Mouse (Mus musculus): ENCODE results near the gene H2al2a.

H2al2a gene

DNA sequence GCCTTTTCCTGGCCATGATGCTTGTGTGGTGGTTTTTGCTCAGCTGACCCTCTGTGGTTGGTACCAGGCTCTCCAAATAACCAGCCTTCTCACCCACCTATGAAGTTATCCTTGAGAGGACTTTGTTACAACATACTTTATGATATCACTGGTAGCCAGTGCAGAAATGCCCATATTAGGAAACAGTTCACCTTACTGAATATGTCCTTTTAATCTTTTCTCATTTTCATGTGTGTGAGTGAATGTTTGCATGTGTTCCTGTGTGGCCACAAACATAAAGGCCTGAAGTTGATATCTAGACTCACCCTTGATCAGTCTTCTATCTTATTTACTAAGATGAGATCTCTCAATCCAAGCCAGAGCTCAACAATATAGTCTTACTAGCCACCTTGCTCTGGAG, at the start of gene H2al2a:
H2al2a (minus strand) TSS at position 101 of the 400 bp plus-strand sequence.
- no peak for DNase-seq

DNA sequence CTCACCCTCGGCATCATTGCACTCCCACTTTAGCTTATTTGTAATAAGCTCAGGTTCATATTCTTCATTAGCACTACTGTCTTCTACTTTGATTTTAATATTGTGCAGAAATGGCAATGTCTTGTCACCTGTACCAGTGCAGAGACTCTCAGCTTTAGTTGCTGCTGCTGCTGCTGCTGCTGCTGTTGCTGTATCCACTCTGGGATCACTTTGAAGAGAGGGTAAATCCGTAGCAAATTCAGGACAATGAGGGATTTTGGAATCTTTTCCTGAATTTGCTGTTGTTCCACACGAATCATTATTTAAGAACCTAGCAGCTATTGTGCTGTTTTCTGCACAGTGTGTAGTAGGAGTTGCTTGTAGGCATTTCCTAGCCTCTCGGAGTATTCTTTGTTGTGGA, 49.4 kb upstream of the H2al2a start:
- no peak for DNase-seq

GRCm38 (mm10) chr2:18045781-18046181, 49.0 kb upstream of the H2al2a start:
- DNase-seq = no peak

DNA sequence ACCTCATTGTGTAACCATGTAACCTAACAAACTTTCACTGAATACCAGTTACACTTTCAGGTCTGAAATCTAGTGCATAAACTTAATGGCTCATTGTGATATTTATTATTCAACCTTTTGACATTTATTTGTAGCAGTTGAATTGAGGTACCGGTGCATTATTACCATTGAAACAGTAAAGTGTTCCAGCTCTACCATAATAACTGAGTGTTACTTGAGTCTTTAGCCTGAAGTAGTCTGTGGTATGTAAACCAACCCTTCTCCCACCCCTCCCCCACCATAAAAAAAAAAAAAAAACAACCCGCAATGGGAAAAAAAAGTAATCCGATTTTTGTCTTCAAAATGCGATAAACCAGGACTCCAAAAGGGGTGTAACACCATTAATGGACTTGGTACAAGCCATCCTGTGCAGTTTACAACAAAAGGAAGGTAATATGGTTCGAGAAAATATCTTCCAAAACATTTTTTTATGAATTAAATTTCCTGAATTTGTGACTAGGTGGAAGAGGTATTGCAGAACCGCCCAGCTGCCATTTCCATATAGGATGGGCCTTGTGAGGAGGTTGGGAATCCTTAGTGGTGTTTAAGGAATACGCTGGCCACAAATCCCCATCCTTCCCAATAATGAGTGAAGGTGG, 48.5 kb upstream of the H2al2a start:
- DNase-seq = no peak

DNA sequence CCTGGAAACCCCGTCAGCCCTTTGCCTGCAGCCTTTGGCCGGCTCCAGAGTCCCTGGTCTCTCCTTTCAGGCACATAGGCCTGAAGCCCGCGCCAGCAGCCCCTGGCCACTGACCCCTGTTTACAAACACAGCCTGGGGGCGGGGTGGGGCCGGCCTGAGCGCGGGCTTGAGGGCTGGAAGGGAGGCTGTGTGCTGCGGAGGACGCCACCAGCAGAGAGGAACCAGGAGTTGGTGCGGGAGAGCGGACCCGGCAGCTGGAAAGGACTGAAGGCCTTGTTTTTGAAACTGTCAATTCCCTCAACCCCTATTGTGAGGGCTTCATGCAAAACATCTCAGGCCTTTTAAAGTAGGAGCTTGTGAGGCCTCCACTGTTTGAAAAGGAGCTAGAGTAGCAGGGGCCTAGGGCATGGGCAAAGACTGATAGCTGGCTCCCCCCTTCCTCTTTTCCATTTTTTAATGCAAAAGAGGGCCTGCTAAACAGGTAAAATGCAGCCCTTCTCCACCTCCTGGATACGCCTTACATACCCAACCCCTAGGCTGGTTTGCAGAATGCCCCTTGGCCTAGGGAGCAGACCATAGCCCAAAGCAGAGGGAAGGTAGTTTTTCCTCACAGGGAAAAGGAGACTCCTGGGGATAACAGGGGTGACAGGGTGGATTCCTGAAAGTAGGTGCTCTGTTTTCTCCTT, 44.6 kb upstream of the H2al2a start:
- DNase-seq = peak; percentile 51

DNA sequence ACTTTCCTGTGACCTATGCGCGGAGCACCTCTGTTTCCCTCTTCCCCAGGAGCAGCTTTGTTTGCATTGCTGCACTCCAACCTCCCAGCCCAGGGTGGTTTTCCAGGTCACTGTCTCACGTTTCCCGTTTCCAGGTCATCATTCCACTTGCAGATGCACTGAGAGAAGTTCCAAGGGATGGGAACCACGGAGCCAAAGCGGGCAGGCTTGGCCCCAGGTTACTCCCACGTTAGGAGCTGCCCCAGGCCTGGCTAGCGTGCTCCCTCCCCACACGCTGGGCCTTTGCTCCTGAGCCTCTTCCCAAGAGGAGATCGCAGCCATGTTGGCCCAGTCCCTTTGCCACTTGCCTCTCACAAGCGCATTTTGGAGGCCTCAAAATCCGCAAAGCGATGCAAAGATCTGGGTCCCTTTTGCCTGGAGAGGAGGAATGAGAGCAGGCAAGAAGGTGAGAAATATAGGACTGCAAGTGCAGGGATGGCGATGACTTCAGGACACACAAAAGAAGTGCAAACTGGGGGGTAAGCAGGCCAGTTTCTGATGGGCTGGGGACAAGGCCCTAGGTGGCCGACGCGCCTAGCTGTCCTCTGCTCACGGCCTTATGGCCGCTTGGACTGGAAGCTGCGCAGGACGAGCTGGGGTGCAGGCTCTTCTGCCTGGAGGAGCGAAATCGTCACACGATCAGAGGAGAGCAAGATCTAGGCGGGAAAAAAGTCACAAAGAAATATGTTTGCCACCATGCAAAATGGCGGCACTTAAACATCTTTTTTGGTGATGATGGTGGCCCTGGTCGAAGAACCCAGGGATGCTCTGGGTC, 43.8 kb upstream of the H2al2a start:
- DNase-seq = no peak

- DNase-seq = no peak
These were observed 43.0 kb upstream of the H2al2a start for GRCm38 (mm10) chr2:18039566-18040290.

GRCm38 (mm10) chr2:18038895-18039371, 42.2 kb upstream of the H2al2a start:
- no peak for DNase-seq

DNA sequence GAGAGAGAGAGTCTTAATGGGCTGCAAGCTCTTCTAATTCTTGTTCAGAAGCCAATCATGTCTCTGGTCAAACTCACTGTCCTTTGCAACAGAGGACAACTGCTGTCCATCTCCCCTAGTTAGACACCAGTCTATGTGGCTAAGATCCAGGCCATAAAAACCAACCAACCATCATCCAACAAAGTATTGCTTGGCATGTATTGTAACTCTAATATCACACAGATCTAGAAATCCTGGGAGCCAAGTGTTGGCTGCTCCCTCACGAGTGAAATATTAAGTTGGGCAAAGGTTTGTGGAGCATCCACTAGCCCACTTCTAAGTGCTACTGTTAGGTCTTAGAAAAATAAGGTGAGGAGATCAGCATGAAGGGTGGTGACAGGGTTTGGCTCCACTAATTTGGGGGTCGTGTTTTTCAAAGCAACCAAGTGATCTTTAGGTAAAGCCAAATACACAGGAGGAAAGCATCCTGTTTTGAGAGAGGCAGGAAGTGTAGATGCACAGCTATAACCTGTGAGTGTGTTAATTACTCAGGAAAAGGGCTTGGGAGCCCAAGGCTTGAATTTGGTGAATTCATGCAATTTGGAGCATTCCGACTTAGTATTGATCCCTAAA, 41.5 kb upstream of the H2al2a start:
- DNase-seq = no peak

- DNase-seq = no peak
These were observed 40.7 kb upstream of the H2al2a start, which contains the start of gene A930004D18Rik for GRCm38 (mm10) chr2:18037491-18037890. TSS of gene A930004D18Rik (minus strand) at chr2:18037737.

DNA sequence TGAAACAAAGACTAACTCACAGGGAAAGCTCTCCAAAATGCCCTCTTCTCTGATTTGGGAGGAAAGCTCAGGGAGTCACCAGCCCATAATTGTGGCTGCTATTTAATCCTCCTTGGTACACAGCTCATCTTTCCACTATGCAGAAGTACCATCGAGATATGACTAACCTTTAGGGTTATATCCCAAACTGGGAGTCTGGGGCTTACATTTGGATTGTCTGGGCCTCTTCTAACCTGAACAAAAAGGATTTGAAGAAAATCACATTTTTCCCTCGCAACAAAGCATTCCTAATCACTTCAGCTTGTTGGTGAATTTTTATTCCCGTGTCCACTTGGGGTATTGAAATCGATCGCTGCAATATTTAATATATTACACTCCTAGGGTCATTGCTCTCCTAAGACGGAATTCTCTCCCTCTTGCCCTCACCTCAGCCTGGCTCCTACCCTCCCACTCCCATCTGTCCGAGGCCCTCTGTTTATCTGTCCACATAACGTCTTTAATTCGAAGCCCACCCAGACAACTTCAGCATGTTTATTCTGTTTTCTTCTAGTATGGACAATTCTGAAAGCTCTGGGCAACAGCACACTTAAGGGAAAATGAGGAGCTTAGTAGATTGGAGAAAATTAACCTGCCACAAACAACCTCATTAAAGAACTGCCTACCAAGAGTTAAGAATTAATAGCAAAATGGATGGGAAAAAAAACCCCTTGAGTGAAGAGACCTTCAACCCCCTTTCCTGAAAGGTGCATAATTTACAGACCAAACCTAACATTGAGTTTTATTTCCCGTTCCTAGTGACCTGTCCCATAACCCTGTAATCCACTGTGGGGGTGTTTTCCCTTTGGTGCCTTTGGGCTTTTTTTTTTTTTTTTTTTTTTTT, 37.9 kb upstream of the H2al2a start:
- DNase-seq = no peak

DNA sequence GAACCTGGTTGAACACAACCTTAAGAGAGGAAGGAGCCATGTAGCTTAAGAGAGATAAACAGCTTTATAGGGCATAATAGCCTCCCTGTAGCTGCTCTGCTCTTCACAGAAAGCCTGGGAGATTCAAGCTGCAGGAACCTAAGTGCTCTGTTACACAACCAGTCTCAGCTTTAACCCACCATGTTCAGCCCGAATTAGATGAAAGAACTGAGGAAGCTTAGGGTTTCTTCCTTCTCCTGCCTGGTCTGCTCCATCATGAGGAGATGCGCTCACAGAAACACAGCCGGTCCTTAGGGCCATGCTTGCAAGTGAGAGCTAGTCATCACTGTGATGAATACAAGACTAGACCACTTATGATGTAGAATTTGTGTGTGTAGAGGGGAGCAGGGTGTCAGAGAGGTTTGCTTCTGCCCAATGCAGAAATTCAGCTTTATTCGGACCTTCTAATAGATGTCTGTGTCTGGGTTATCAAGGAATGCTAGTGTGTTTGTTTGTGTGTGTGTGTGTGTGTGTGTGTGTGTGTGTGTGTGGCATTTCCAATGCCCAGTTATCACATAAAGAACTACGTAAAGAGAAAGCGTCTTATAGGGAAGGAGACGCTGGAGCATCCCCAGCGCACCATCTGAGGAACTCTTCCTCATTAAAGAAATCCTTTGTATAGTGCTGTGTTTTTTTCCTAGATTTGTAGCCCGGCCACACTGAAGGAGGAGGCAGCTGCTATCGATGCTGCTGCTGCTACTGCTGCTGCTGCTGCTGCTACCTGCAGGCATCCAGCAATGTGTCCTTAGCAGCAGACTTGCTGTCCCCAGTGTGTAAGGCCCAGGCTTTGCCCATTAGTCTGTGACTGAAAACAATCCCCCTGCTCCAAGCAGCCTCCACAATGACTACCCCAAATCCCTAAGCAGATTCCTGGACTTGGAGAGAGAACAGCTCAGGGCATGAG, 36.7 kb upstream of the H2al2a start:
- DNase-seq = no peak

GRCm38 (mm10) chr2:18032538-18032895, 35.8 kb upstream of the H2al2a start:
- DNase-seq = no peak

DNA sequence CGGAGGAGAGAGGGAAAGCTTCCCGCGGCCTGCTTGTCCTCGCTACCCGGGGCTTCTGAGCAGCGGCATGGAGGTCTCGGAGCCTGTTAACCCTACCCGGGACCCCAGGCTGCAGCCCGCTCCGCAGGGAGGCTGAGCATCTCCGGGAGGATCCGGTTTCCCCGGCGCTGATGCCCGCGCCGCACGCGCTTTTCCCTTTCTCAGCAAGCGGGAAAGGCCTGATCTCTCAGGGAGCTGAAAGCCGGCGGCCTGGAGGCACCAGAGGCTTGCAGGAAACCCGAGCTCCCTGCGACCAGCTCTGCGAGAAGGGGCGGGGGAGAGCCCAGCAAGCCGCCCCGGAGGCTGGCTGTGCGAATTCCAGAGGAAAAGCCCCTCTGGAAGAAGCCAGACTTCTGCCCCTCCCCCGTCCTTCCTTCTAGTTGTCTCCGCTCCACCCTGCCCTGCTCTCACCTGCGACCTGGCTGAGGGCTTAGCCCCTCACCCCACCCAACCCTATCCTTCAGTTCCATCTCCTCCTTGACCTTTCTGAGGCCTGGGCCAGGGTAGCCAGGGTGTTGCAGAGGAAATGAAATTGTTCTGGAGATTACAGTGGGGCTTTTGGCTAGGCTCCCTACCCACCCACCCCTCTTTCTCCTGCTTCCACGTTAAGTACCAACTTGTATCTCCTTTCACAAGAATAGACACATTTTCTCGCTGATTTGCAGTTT, 35.2 kb upstream of the H2al2a start:
- peak; percentile 66 for DNase-seq

- peak; percentile 34 for DNase-seq
These were observed 34.6 kb upstream of the H2al2a start for GRCm38 (mm10) chr2:18031271-18031821.

DNA sequence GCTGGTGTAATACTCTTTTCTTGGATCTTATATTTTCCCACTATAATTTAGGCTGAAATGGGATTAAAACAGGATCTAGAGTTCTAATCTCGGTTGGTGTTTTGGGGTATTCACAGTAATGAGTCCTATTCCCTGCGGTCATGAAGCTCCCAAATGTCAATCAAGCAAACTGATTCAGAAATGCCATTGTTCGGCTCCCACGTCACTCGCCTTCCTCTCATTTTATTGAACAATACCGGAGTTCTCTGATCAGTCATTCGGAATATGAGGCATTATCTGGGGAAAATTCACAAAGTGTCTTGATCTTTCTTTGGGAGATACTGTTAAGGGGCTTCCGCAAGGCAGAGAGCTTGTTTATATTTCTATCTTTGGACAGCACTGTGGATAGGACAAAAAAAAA, 33.8 kb upstream of the H2al2a start:
- DNase-seq = no peak

DNA sequence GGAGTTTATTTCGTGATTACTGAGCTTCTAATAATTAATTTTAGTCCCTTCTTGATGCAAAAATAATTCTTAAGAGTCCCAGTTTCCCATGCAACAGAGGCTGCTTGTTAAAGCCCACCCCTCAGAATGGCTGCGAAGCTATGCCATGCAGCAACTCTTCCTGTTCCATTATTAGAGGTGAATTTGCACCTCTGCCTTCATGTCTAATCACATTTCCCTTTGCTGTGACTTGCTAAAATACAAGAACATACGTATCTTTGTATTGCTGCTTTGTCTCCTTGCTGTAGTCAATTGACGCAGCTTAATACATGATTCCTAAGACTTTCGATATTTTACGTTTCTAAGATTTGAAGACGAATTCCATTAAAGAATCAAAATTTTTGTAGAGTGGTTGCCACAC, 32.9 kb upstream of the H2al2a start:
- no peak for DNase-seq

DNA sequence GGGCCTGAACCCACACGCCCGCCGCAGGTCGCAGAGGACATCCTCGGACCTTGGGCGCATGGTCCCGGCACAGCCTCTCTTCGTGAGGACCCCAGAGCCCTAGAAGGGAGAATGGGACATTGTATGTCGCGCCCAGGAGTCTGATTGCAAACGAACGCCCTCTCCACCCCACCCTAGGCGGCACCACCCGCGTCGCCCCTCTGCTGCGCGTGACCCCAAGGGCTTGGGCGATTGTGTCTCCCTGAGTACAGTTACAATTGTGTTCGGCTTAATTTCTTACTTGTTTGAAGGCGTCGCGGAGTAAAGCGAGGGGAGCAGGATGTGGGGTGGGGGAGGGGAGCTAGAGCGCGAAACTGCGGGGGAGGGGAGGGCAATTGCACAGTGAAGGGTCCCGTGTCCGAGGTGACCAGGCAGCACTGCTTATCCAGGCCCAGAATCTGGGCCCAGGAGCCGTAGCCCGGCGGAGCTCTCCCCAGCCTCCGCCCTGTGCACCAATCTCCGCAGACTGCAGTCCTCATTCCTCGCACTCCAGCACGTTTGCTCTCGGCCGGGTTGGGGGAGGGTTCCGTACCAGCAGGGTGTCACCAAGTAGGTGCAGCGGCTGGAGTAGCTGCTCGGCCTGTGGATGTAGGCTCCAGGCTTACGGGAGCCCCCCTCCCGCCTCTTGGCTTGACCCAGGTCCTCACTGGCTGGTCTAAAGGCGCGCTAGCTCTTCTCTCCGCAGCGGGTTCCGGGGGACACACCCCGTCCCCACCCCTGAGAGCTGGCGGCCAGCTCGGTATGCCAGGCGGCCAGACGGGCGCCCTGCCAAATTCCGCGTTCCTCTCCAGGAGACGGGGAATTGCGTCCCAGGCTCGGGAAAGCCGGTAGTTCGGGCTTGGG, 31.6 kb upstream of the H2al2a start:
- peak; percentile 96 for DNase-seq
